Mouse (Mus musculus) liver, adult 2 months (tissue): Measurements from ENCODE around the gene Gabarapl2. TPM values are rescaled to one million over a fixed set of nuclear protein-coding genes. Genes with fewer than 3 reads are reported as not detected.

Experiments used
- DNase-seq: peaks from one replicate; pipeline ENCODE4 v3.0.0-alpha.2; 2011; ENCODE audit warnings: low read depth, low spot score; ENCODE audit errors: extremely low read depth
- H3K27ac ChIP-seq: fragments of 200-500 bp; replicated peaks from 2 replicates; pipeline ENCODE4 v1.5.1; 2012; ENCODE audit warnings: low read depth, mild to moderate bottlenecking, control low read depth, inconsistent platforms, low read length; ENCODE audit not compliant: insufficient read depth
- H3K27me3 ChIP-seq: fragments of 200-500 bp; 2 replicates; pipeline ENCODE4 v1.6.1; 2012; ENCODE audit warnings: mild to moderate bottlenecking, moderate library complexity, low read length, inconsistent platforms; ENCODE audit not compliant: control insufficient read depth, insufficient read depth
- H3K36me3 ChIP-seq: fragments of 200-500 bp; 2 replicates; pipeline ENCODE4 v1.6.1; 2012; ENCODE audit warnings: low read length, inconsistent platforms; ENCODE audit not compliant: control insufficient read depth, insufficient read depth
- H3K4me1 ChIP-seq: fragments of 200-500 bp; 2 replicates; pipeline ENCODE4 v1.6.1; 2011; ENCODE audit warnings: low read length; ENCODE audit not compliant: control insufficient read depth, insufficient read depth
- H3K4me3 ChIP-seq: fragments of 200-500 bp; 2 replicates; pipeline ENCODE4 v1.5.1; 2011; ENCODE audit warnings: low read depth, mild to moderate bottlenecking, control low read depth, low read length, moderate library complexity; ENCODE audit not compliant: insufficient read depth
- H3K79me2 ChIP-seq: fragments of 200-500 bp; 2 replicates; pipeline ENCODE4 v1.6.1; 2012; ENCODE audit warnings: inconsistent platforms, mild to moderate bottlenecking, low read length, moderate library complexity; ENCODE audit not compliant: control insufficient read depth, insufficient read depth
- H3K9ac ChIP-seq: fragments of 200-500 bp; 2 replicates; pipeline ENCODE4 v1.6.1; 2012; ENCODE audit warnings: low read depth, mild to moderate bottlenecking, control low read depth, inconsistent platforms, low read length
- CTCF ChIP-seq: fragments of 200-500 bp; IDR thresholded peaks from 2 replicates; pipeline ENCODE4 v1.5.1; 2011; ENCODE audit warnings: low read depth, low read length, control low read depth
- POLR2A ChIP-seq: fragments of 200-500 bp; IDR thresholded peaks from 2 replicates; pipeline ENCODE4 v1.6.1; 2011; ENCODE audit warnings: low read length, control low read depth; ENCODE audit not compliant: insufficient read depth; ENCODE audit errors: extremely low read depth
- WGBS: fragments of 180-500 bp; shearing (Covaris S2); methylation state at CpG from one replicate; pipeline ENCODE4 v1.1.7; 2018; 5-methylcytosine and 5-hydroxymethylcytosine counted together
- polyA plus RNA-seq: library from polyadenylated mRNA; depleted of rRNA; stranded (reverse); fragments of >200 nt; gene quantifications from 2 replicates; pipeline ENCODE4 v1.2.3, GENCODE M21; 2012
- total RNA-seq: library from RNA; depleted of rRNA; stranded (reverse); fragments of >200 nt; gene quantifications from 2 replicates; pipeline ENCODE4 v1.2.3, GENCODE M21; 2014

Gabarapl2 gene
- total and polyA plus RNA-seq, 2 experiments = 24.1 to 39.5 TPM

DNA sequence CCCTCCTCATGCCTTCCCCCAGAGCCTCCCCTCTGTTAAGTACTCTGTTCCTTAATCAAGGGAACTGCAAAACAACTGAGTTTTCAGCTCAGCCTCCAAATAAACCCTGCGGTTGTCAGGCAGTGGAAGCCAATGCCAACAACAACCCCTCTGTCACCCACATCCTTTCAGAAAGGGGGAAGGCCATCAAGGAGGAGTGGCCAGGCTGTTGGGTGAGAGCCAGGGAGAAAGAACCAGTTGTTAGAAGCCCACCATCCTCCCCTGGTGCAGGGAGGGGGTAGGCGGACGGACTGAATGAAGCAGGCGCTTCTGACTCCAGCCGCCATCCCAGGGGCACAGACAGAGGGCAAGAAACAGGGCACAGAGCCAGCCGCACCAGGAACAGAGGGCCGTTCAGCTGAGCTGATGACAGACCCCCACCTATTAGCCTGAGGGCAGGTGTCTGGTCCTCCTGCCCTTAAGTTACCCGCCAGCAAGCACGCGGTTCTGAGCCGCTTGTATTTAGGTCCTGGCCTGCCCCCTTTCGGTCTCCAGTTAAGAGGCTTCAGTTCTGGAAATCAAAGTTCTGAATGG, 27.6 kb upstream of the Gabarapl2 start:
- no peaks in the 10 kb centered on the region for H3K4me1 ChIP-seq
- 61% methylated on average over 12 of the region's 12 CpGs for WGBS
- H3K27ac ChIP-seq = no peak overlapping the region
- H3K27me3 ChIP-seq = peaks cover 6% of the 10 kb centered on the region; the same call in 1 of the 2 replicates
- H3K9ac ChIP-seq = no peak overlapping the region
- no peaks in the 10 kb centered on the region for H3K79me2 ChIP-seq
- no peak for TF ChIP-seq POLR2A
- TF ChIP-seq CTCF = no peak
- no peak for DNase-seq
- H3K36me3 ChIP-seq = no peaks in the 10 kb centered on the region
- H3K4me3 ChIP-seq = no peak overlapping the region

DNA sequence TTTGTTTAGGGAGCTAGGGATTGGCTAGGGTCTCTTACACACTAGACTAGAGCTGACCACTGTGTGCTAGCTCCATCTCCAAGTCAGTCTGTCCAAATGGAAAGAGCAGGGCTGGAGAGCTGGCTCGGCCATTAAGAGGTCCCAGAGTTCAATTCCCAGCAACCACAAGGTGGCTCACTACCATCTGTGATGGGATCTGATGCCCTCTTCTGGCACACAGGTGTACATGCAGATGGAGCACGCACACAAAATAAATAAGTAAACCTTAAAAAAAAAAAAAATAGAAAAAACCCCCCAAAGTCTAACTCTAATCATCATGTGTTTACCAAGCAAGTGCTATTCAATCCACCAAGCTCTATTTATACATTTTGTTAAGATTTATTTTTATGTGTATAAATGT, 20.8 kb upstream of the Gabarapl2 start:
- TF ChIP-seq POLR2A = no peak
- TF ChIP-seq CTCF = peak; percentile 41
- Histone ChIP-seq H3K36me3 (no peaks in the 10 kb centered on the region), H3K4me3 (no peak overlapping the region), H3K9ac (no peak overlapping the region), H3K27ac (no peak overlapping the region), H3K4me1 (no peaks in the 10 kb centered on the region), H3K27me3 (no peaks in the 10 kb centered on the region), H3K79me2 (no peaks in the 10 kb centered on the region)
- 81% methylated on average over 2 of the region's 2 CpGs for WGBS
- DNase-seq = no peak

DNA sequence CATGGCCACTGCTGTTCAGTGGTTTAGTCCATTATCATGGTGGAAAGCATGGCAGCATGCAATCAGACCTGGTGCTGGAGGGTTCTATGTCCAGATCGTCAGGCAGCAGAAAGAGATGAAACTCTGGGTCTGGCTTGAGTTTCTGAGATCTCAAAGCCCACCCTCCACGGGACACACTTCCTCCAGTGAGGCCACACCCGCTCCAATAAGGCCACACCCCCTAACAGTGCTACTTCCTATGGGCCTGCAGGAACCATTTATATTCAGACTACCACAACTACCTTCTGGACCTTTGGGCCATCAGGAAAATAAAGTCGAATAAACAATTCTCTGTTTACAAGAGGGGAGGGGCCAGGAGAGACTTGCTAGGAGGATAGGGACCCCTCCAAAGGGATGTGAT, 19.5 kb upstream of the Gabarapl2 start:
- no peak for TF ChIP-seq POLR2A
- TF ChIP-seq CTCF = no peak
- H3K4me1 ChIP-seq = no peaks in the 10 kb centered on the region
- DNase-seq = no peak
- H3K79me2 ChIP-seq = no peaks in the 10 kb centered on the region
- no peaks in the 10 kb centered on the region for H3K27me3 ChIP-seq
- H3K27ac ChIP-seq = no peak overlapping the region
- 79% methylated on average over 4 of the region's 4 CpGs for WGBS
- H3K9ac ChIP-seq = no peak overlapping the region
- H3K4me3 ChIP-seq = no peak overlapping the region
- no peaks in the 10 kb centered on the region for H3K36me3 ChIP-seq

GRCm38 (mm10) chr8:111923383-111923804, 17.1 kb upstream of the Gabarapl2 start:
- WGBS = 15% methylated on average over 10 of the region's 10 CpGs
- no peak overlapping the region for H3K27ac ChIP-seq
- H3K9ac ChIP-seq = no peak overlapping the region
- DNase-seq = peak; percentile 69
- no peaks in the 10 kb centered on the region for H3K36me3 ChIP-seq
- no peaks in the 10 kb centered on the region for H3K79me2 ChIP-seq
- TF ChIP-seq CTCF (peak; percentile 56), POLR2A (no peak)
- H3K4me3 ChIP-seq = no peak overlapping the region; the same call in 1 of the 2 replicates
- no peaks in the 10 kb centered on the region for H3K4me1 ChIP-seq
- no peaks in the 10 kb centered on the region for H3K27me3 ChIP-seq

DNA sequence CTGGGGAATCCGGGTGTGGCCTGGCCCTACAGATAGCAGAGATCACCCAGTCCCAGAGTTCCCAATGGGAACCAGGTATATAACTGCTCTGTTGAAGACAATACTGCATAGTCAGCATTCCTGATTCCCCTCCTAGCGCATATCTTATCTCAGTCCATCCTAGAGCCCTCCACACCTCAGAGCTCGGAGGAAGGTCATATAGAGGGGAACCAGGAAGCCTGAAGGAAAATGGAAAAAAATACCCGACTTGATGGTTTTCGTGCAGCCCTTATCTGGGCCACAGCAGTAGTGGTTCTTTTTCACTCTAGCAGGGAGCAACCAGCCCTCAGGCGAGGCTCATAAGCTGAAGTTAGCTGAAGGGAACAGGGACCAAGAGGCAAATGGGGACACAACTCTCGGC, 15.5 kb upstream of the Gabarapl2 start:
- Histone ChIP-seq H3K79me2 (no peaks in the 10 kb centered on the region), H3K27ac (no peak overlapping the region), H3K4me3 (no peak overlapping the region), H3K27me3 (no peaks in the 10 kb centered on the region), H3K36me3 (no peaks in the 10 kb centered on the region), H3K9ac (no peak overlapping the region), H3K4me1 (no peaks in the 10 kb centered on the region)
- WGBS = 73% methylated on average over 7 of the region's 7 CpGs
- TF ChIP-seq CTCF (no peak), POLR2A (no peak)
- DNase-seq = no peak

- Histone ChIP-seq H3K79me2 (no peaks in the 10 kb centered on the region), H3K36me3 (no peaks in the 10 kb centered on the region), H3K4me3 (no peak overlapping the region), H3K27ac (no peak overlapping the region), H3K9ac (no peak overlapping the region), H3K27me3 (no peaks in the 10 kb centered on the region), H3K4me1 (peaks cover 3% of the 10 kb centered on the region; the same call in 1 of the 2 replicates)
- no peak for DNase-seq
- 59% methylated on average over 8 of the region's 8 CpGs for WGBS
- no peak for TF ChIP-seq POLR2A
- TF ChIP-seq CTCF = no peak
These were observed 10.7 kb upstream of the Gabarapl2 start for GRCm38 (mm10) chr8:111929648-111930344.
